Mouse (Mus musculus) heart, postnatal 0 days (tissue): Measurements from ENCODE around the gene Hspa14. TPM values are rescaled to one million over a fixed set of nuclear protein-coding genes. Genes with fewer than 3 reads are reported as not detected.

ENCODE experiments used
- ATAC-seq: fragments of 200-750 bp; cut with Nextera tagmentation; 2 replicates; pipeline ENCODE4 v1.8.0; 2017; ENCODE audit warnings: low read depth, moderate number of reproducible peaks, moderate library complexity; ENCODE audit not compliant: insufficient read depth
- DNase-seq: peaks from one replicate; pipeline ENCODE4 v3.0.0-alpha.2; 2016; ENCODE audit warnings: low spot score
- H3K27ac ChIP-seq: fragments of 300-500 bp; sonication (generic); 2 replicates; pipeline ENCODE4 v1.5.1; 2014; ENCODE audit warnings: low read depth, mild to moderate bottlenecking
- H3K27me3 ChIP-seq: fragments of 300-500 bp; sonication (generic); 2 replicates; pipeline ENCODE4 v1.6.1; 2014; ENCODE audit warnings: low read length, mixed read lengths; ENCODE audit not compliant: control insufficient read depth, insufficient read depth
- H3K36me3 ChIP-seq: fragments of 300-500 bp; sonication (generic); replicated peaks from 2 replicates; pipeline ENCODE4 v1.6.1; 2014; ENCODE audit warnings: low read length, mixed read lengths; ENCODE audit not compliant: control insufficient read depth, insufficient read depth
- H3K4me1 ChIP-seq: fragments of 300-500 bp; sonication (generic); 2 replicates; pipeline ENCODE4 v1.6.1; 2014; ENCODE audit warnings: antibody characterized with exemption; ENCODE audit not compliant: control insufficient read depth, insufficient read depth
- H3K4me2 ChIP-seq: fragments of 300-500 bp; sonication (generic); 2 replicates; pipeline ENCODE4 v1.6.1; 2014; ENCODE audit warnings: low read depth, mild to moderate bottlenecking, low read length, moderate library complexity
- H3K4me3 ChIP-seq: fragments of 300-500 bp; sonication (generic); 2 replicates; pipeline ENCODE4 v1.5.1; 2014; ENCODE audit warnings: low read depth, low read length
- H3K9ac ChIP-seq: fragments of 300-500 bp; sonication (generic); replicated peaks from 2 replicates; pipeline ENCODE4 v1.6.1; 2014; ENCODE audit warnings: low read depth, low read length, mixed read lengths
- H3K9me3 ChIP-seq: fragments of 300-500 bp; sonication (generic); replicated peaks from 2 replicates; pipeline ENCODE4 v1.6.1; 2016; ENCODE audit warnings: low read length; ENCODE audit not compliant: control insufficient read depth
- CTCF ChIP-seq: IDR thresholded peaks from 2 replicates; pipeline ENCODE4 v1.5.1; 2016; ENCODE audit warnings: antibody characterized with exemption, control low read depth, low read depth
- EP300 ChIP-seq: IDR thresholded peaks from 2 replicates; pipeline ENCODE4 v1.6.1; 2016; ENCODE audit warnings: antibody characterized with exemption, low read depth
- WGBS: fragments of 180-500 bp; shearing (Covaris S2); extraction: QIAGEN DNeasy Blood & Tissue Kit; methylation state at CpG from one replicate; pipeline ENCODE4 v1.1.7; 2014; 5-methylcytosine and 5-hydroxymethylcytosine counted together
- polyA plus RNA-seq: library from polyadenylated mRNA; unstranded; fragments of >200 nt; fragmentation: Nextera tagmentation; extraction: Ambion mirVana; gene quantifications from 2 replicates; pipeline ENCODE4 v1.2.1, GENCODE M21; 2015
- total RNA-seq: library from RNA; depleted of rRNA; stranded (reverse); fragments of >200 nt; gene quantifications from 2 replicates; pipeline ENCODE4 v1.2.3, GENCODE M21; 2014; ENCODE audit warnings: low replicate concordance; rRNA removed

The Hspa14 gene
- total and polyA plus RNA-seq, 2 experiments from 2014 or later, result 46.9 to 47.1 TPM

DNA sequence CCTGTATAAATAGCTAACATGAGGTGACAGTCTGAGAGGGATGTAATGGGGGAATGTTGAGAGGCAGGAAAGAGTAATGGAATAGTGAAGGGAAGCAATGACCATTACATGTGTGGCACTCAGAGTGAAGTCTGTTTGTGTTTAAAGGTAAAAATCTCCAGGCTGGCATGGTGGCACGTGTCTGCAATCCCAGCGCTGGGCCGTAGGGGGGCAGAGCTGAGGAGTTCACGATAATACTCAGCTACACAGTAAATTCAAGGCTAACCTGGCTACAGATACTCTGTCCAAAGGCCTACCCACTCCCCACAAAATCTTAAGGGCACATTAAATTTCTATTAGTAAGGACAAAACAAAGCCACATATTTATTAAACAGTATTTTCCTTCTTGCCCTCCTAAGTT lies 56.0 kb downstream of the Hspa14 start:
- Histone ChIP-seq H3K9ac (no peak overlapping the region), H3K9me3 (no peaks in the 10 kb centered on the region), H3K36me3 (peaks cover 43% of the 10 kb centered on the region), H3K4me1 (no peaks in the 10 kb centered on the region), H3K4me2 (no peak overlapping the region), H3K27ac (no peak overlapping the region), H3K4me3 (no peak overlapping the region), H3K27me3 (no peaks in the 10 kb centered on the region)
- DNase-seq (no peak), ATAC-seq (no peak)
- WGBS, result 83% methylated on average over 4 of the region's 4 CpGs
- TF ChIP-seq EP300 (no peak), CTCF (no peak)

GRCm38 (mm10) chr2:3453096-3453495 lies 59.5 kb downstream of the Hspa14 start:
- DNase-seq (no peak), ATAC-seq (no peak)
- 86% methylated on average over 3 of the region's 3 CpGs for WGBS
- H3K4me2 ChIP-seq, result no peak overlapping the region
- no peaks in the 10 kb centered on the region for H3K27me3 ChIP-seq
- TF ChIP-seq CTCF (no peak), EP300 (no peak)
- no peak overlapping the region for H3K4me3 ChIP-seq
- no peak overlapping the region for H3K9ac ChIP-seq
- H3K4me1 ChIP-seq, result no peaks in the 10 kb centered on the region
- H3K27ac ChIP-seq, result no peak overlapping the region
- no peaks in the 10 kb centered on the region for H3K9me3 ChIP-seq
- peaks cover 43% of the 10 kb centered on the region for H3K36me3 ChIP-seq

- no peak overlapping the region for H3K27ac ChIP-seq
- TF ChIP-seq EP300 (no peak), CTCF (no peak)
- H3K4me3 ChIP-seq, result no peak overlapping the region
- H3K4me1 ChIP-seq, result no peaks in the 10 kb centered on the region
- H3K36me3 ChIP-seq, result peaks cover 34% of the 10 kb centered on the region
- 63% methylated on average over 2 of the region's 2 CpGs for WGBS
- no peak for ATAC-seq
- no peaks in the 10 kb centered on the region for H3K9me3 ChIP-seq
- no peak overlapping the region for H3K9ac ChIP-seq
- H3K27me3 ChIP-seq, result no peaks in the 10 kb centered on the region
- DNase-seq, result no peak
- H3K4me2 ChIP-seq, result no peak overlapping the region
Measured at GRCm38 (mm10) chr2:3449431-3449830, 63.2 kb downstream of the Hspa14 start.

GRCm38 (mm10) chr2:3445984-3446383 lies 66.6 kb downstream of the Hspa14 start:
- DNase-seq (no peak), ATAC-seq (no peak)
- Histone ChIP-seq H3K27me3 (no peaks in the 10 kb centered on the region), H3K27ac (no peak overlapping the region), H3K4me2 (no peak overlapping the region), H3K9ac (no peak overlapping the region), H3K9me3 (no peaks in the 10 kb centered on the region), H3K4me1 (no peaks in the 10 kb centered on the region), H3K4me3 (no peak overlapping the region), H3K36me3 (peaks cover 24% of the 10 kb centered on the region)
- WGBS, result 85% methylated on average over 4 of the region's 4 CpGs
- no peak for TF ChIP-seq EP300
- no peak for TF ChIP-seq CTCF

DNA sequence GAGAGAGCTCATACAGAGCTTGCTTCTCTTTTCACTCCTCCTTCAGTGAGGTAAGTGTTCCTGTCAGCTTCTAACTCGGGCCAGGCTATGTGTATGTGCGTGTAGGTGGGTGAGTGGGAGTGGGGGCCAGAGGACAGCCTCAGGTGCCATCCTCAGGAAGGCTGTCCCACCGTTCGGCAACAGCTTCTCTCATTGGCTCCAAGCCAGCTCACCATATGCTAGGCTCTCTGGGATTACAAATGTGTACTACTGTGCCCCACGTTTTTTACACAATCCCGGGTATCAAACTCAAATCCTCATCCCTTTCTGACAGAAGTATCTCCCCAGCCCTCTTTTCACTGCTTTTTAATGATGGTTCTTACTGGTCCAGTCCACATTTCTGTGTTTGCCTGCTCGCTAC lies 68.4 kb downstream of the Hspa14 start:
- Histone ChIP-seq H3K27me3 (no peaks in the 10 kb centered on the region), H3K4me2 (no peak overlapping the region), H3K27ac (no peak overlapping the region), H3K4me3 (no peak overlapping the region), H3K4me1 (no peaks in the 10 kb centered on the region), H3K36me3 (peaks cover 18% of the 10 kb centered on the region), H3K9me3 (no peaks in the 10 kb centered on the region), H3K9ac (no peak overlapping the region)
- DNase-seq (no peak), ATAC-seq (no peak)
- TF ChIP-seq CTCF (no peak), EP300 (no peak)
- WGBS, result 69% methylated on average over 7 of the region's 7 CpGs

Other genes starting within 250 kb of the Hspa14 start
- 14.9 and 20.7 TPM in 2 replicates for gene Nmt2, start 228.6 kb downstream of the Hspa14 start, total RNA-seq
- gene Nmt2, start 228.6 kb downstream of the Hspa14 start, polyA plus RNA-seq, result 17.3 and 18.1 TPM in 2 replicates
- gene Rpp38, start 180.2 kb downstream of the Hspa14 start, total RNA-seq, result 1.2 and 2.5 TPM in 2 replicates
- gene Rpp38, start 180.2 kb downstream of the Hspa14 start, polyA plus RNA-seq, result 10.1 and 11.3 TPM in 2 replicates
- gene Acbd7, start 176.6 kb downstream of the Hspa14 start, total RNA-seq, result not detected in 2 replicates
- gene Acbd7, start 176.6 kb downstream of the Hspa14 start, polyA plus RNA-seq, result 0.79 and 1.1 TPM in 2 replicates
- gene Olah, start 115.6 kb downstream of the Hspa14 start, total RNA-seq, result not detected in 2 replicates
- gene Olah, start 115.6 kb downstream of the Hspa14 start, polyA plus RNA-seq, result not detected in 2 replicates
- gene Meig1, start 90.2 kb downstream of the Hspa14 start, total RNA-seq, result not detected in 2 replicates
- 0.44 and 1.6 TPM in 2 replicates for gene Meig1, start 90.2 kb downstream of the Hspa14 start, polyA plus RNA-seq
- gene Dclre1c, start 88.7 kb downstream of the Hspa14 start, total RNA-seq, result 1.6 and 3.1 TPM in 2 replicates
- 2.4 and 2.6 TPM in 2 replicates for gene Dclre1c, start 88.7 kb downstream of the Hspa14 start, polyA plus RNA-seq
- 1.7 and 2.7 TPM in 2 replicates for gene Suv39h2, start 37.8 kb downstream of the Hspa14 start, total RNA-seq
- gene Suv39h2, start 37.8 kb downstream of the Hspa14 start, polyA plus RNA-seq, result 2.1 and 2.2 TPM in 2 replicates
- 1.8 and 2.6 TPM in 2 replicates for gene Gm45902, start within 50 bp of the Hspa14 start, total RNA-seq
- gene Gm45902, start within 50 bp of the Hspa14 start, polyA plus RNA-seq, result 1.5 and 1.7 TPM in 2 replicates
- gene Cdnf, start 216 bp upstream of the Hspa14 start, total RNA-seq, result 0.31 and 1.1 TPM in 2 replicates
- gene Cdnf, start 216 bp upstream of the Hspa14 start, polyA plus RNA-seq, result 1.3 and 1.6 TPM in 2 replicates
- gene Fam107b, start 57.7 kb upstream of the Hspa14 start, total RNA-seq, result 18.5 and 36.5 TPM in 2 replicates
- gene Fam107b, start 57.7 kb upstream of the Hspa14 start, polyA plus RNA-seq, result 9.2 and 9.6 TPM in 2 replicates